Comparison of ENCODE assay signal across 22 mouse cellular contexts in the genomic region with DNA sequence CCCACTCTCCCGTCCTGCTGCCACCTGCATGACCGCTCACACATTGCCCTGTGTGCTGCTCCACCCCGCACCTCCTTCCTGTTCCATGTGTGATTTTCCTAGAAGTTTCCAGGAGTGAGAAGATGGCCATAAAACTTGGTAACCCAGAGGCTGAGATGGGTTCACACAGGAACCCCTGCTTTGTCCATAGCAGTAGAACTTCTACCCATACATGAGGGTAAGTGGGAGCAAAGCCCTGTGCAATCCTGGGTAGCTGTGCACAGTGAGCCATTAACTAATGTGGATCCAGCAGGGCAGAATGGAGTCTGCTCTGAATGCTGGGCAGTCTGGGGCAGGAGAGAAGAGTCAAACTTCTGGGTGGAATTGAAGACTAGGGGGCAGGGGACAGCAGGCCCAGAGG. TPM values are rescaled to one million over a fixed set of nuclear protein-coding genes. Genes with fewer than 3 reads are reported as not detected.
DNase-seq lines count a peak whose midpoint lies in the region; ATAC-seq lines count a peak whose summit lies in the region.
"Had no signal": no experiment of that assay in that cellular context is flagged by ENCODE, and none has a peak within 500 bp of the region (broad histone marks: within the 10 kb centered on the region; RNA-seq: fewer than 3 reads in every experiment).

No protein-coding gene starts in this region.

- no peak for DNase-seq in heart, adult 18-20 months
- no peak for DNase-seq in kidney, adult 18-20 months
- no peak for DNase-seq in midbrain, embryonic 11.5 days (ENCODE audit: low spot score, missing footprints)
- DNase-seq: adrenal gland, postnatal 25 days; B cell, adult 2 months; cerebellum, adult 11-12 months; cerebellum, postnatal 25 days; embryo, embryonic 11 days; heart, adult 2 months; heart, postnatal 10 days; lung, adult 18-20 months; lung, postnatal 14 days; right cerebral cortex, postnatal 25 days; thymus, adult 2 months had no signal

- ATAC-seq in heart, embryonic 12.5 days (ENCODE audit: insufficient number of reproducible peaks, low FRiP score): no peak
- ATAC-seq in kidney, embryonic 15.5 days (replicated peaks; ENCODE audit: low FRiP score): no peak
- no peak for ATAC-seq in midbrain, embryonic 12.5 days (ENCODE audit: low FRiP score, low read depth)
- no peak for ATAC-seq in midbrain, embryonic 11.5 days (ENCODE audit: low FRiP score)
- no peak for ATAC-seq in neural tube, embryonic 15.5 days (ENCODE audit: low FRiP score)
- ATAC-seq: intestine, postnatal 0 days had no signal

- H3K27me3 ChIP-seq in heart, embryonic 12.5 days (replicated peaks): no peaks in the 10 kb centered on the region
- H3K27me3 ChIP-seq in kidney, embryonic 15.5 days: no peaks in the 10 kb centered on the region; the same call in 1 of the 2 replicates
- no peaks in the 10 kb centered on the region for H3K27me3 ChIP-seq in midbrain, embryonic 12.5 days
- H3K27me3 ChIP-seq in midbrain, embryonic 11.5 days (ENCODE audit: control insufficient read depth, insufficient read depth, low read length): no peaks in the 10 kb centered on the region
- H3K27me3 ChIP-seq in neural tube, embryonic 15.5 days (replicated peaks): no peaks in the 10 kb centered on the region
- H3K27me3 ChIP-seq: megakaryocyte, embryonic 14.5 days had no signal

- no peaks in the 10 kb centered on the region for H3K9me3 ChIP-seq in heart, embryonic 12.5 days (replicated peaks)
- no peaks in the 10 kb centered on the region for H3K9me3 ChIP-seq in kidney, embryonic 15.5 days (replicated peaks)
- H3K9me3 ChIP-seq in midbrain, embryonic 12.5 days: no peaks in the 10 kb centered on the region
- no peaks in the 10 kb centered on the region for H3K9me3 ChIP-seq in midbrain, embryonic 11.5 days (ENCODE audit: control insufficient read depth, low read length)
- no peaks in the 10 kb centered on the region for H3K9me3 ChIP-seq in neural tube, embryonic 15.5 days (replicated peaks)
- H3K9me3 ChIP-seq: megakaryocyte, embryonic 14.5 days had no signal

- peaks cover 29% of the 10 kb centered on the region for H3K4me1 ChIP-seq in heart, embryonic 12.5 days (replicated peaks)
- H3K4me1 ChIP-seq in kidney, embryonic 15.5 days: peaks cover 22% of the 10 kb centered on the region
- H3K4me1 ChIP-seq in midbrain, embryonic 12.5 days: peaks cover 6% of the 10 kb centered on the region; the same call in 1 of the 2 replicates
- H3K4me1 ChIP-seq in midbrain, embryonic 11.5 days (ENCODE audit: control insufficient read depth, insufficient read depth, low read length): peaks cover 4% of the 10 kb centered on the region; the same call in 1 of the 2 replicates
- peaks cover 4% of the 10 kb centered on the region; the same call in 1 of the 2 replicates for H3K4me1 ChIP-seq in neural tube, embryonic 15.5 days

- no peak overlapping the region for H3K9ac ChIP-seq in heart, embryonic 12.5 days
- no peak overlapping the region for H3K9ac ChIP-seq in kidney, embryonic 15.5 days
- no peak overlapping the region for H3K9ac ChIP-seq in midbrain, embryonic 12.5 days (replicated peaks)
- no peak overlapping the region for H3K9ac ChIP-seq in midbrain, embryonic 11.5 days (ENCODE audit: low read length)
- no peak overlapping the region for H3K9ac ChIP-seq in neural tube, embryonic 15.5 days (replicated peaks)
- H3K9ac ChIP-seq: hindbrain, embryonic 14.5 days had no signal

- peak overlapping the region; percentile 20; the same call in 1 of the 2 replicates for H3K27ac ChIP-seq in heart, embryonic 12.5 days (ENCODE audit: poor library complexity, severe bottlenecking)
- peak overlapping the region; percentile 2; the same call in 1 of the 2 replicates for H3K27ac ChIP-seq in kidney, embryonic 15.5 days
- H3K27ac ChIP-seq in midbrain, embryonic 12.5 days (replicated peaks): 0 out of 2 replicates have a peak overlapping the region, but pooled peaks have one; percentile 4
- H3K27ac ChIP-seq in midbrain, embryonic 11.5 days (ENCODE audit: low read depth, low read length): no peak overlapping the region
- peak overlapping the region; percentile 60 for H3K27ac ChIP-seq in neural tube, embryonic 15.5 days (replicated peaks)
- H3K27ac ChIP-seq: heart, adult 2 months; hindbrain, embryonic 14.5 days had no signal

- H3K36me3 ChIP-seq in heart, embryonic 12.5 days: no peaks in the 10 kb centered on the region
- H3K36me3 ChIP-seq in kidney, embryonic 15.5 days: no peaks in the 10 kb centered on the region
- no peaks in the 10 kb centered on the region for H3K36me3 ChIP-seq in midbrain, embryonic 12.5 days
- no peaks in the 10 kb centered on the region for H3K36me3 ChIP-seq in midbrain, embryonic 11.5 days (ENCODE audit: control insufficient read depth, insufficient read depth, low read length)
- no peaks in the 10 kb centered on the region for H3K36me3 ChIP-seq in neural tube, embryonic 15.5 days

- no peak overlapping the region for H3K4me2 ChIP-seq in heart, embryonic 12.5 days
- no peak overlapping the region for H3K4me2 ChIP-seq in kidney, embryonic 15.5 days
- H3K4me2 ChIP-seq in midbrain, embryonic 12.5 days (replicated peaks): no peak overlapping the region
- H3K4me2 ChIP-seq in midbrain, embryonic 11.5 days: no peak overlapping the region
- H3K4me2 ChIP-seq in neural tube, embryonic 15.5 days: no peak overlapping the region
- H3K4me2 ChIP-seq: hindbrain, embryonic 14.5 days had no signal

- WGBS in heart, embryonic 12.5 days: 88% methylated on average over 3 of the region's 3 CpGs
- 69% methylated on average over 3 of the region's 3 CpGs for WGBS in kidney, embryonic 15.5 days
- WGBS in midbrain, embryonic 12.5 days: 90% methylated on average over 3 of the region's 3 CpGs
- 90% methylated on average over 3 of the region's 3 CpGs for WGBS in midbrain, embryonic 11.5 days
- WGBS in neural tube, embryonic 15.5 days: 87% methylated on average over 3 of the region's 3 CpGs

- H3K4me3 ChIP-seq in heart, embryonic 12.5 days: no peak overlapping the region
- no peak overlapping the region for H3K4me3 ChIP-seq in kidney, embryonic 15.5 days (replicated peaks)
- H3K4me3 ChIP-seq in midbrain, embryonic 12.5 days: no peak overlapping the region
- no peak overlapping the region for H3K4me3 ChIP-seq in midbrain, embryonic 11.5 days (ENCODE audit: low read depth, low read length)
- H3K4me3 ChIP-seq in neural tube, embryonic 15.5 days (replicated peaks): no peak overlapping the region
- H3K4me3 ChIP-seq: heart, adult 2 months; myocyte had no signal

RNA-seq across cellular contexts. Expression of a gene that starts 8.3 kb away (rescaled TPM):
- polyA plus RNA-seq in heart, embryonic 12.5 days (2016; fragmentation: Nextera tagmentation; extraction: Ambion mirVana): 1.1 and 2.1 TPM in 2 replicates
- 1 to 10 TPM; 1.7 to 4.9 TPM for total RNA-seq in heart, adult 18-20 months (2021)
- polyA plus RNA-seq in kidney, embryonic 15.5 days (2015; fragmentation: Nextera tagmentation; extraction: Ambion mirVana): 11.2 and 13.8 TPM in 2 replicates
- polyA plus RNA-seq in midbrain, embryonic 12.5 days (2016; fragmentation: Nextera tagmentation; extraction: Ambion mirVana): 8.8 and 11.6 TPM in 2 replicates
- 3.7 and 4.1 TPM in 2 replicates for polyA plus RNA-seq in midbrain, embryonic 11.5 days (2014; fragmentation: Nextera tagmentation; extraction: Ambion mirVana)
- 60.1 and 68.2 TPM in 2 replicates for polyA plus RNA-seq in neural tube, embryonic 15.5 days (2015; fragmentation: Nextera tagmentation; extraction: Ambion mirVana)

RNA-seq across cellular contexts. Expression of a gene that starts 32.2 kb away (rescaled TPM):
- polyA plus RNA-seq in heart, embryonic 12.5 days (2016; fragmentation: Nextera tagmentation; extraction: Ambion mirVana): 6.6 and 7.3 TPM in 2 replicates
- total RNA-seq in heart, adult 18-20 months (2021): 10 to 100 TPM; 70.9 to 89.8 TPM
- polyA plus RNA-seq in kidney, embryonic 15.5 days (2015; fragmentation: Nextera tagmentation; extraction: Ambion mirVana): 11.7 and 12.6 TPM in 2 replicates
- polyA plus RNA-seq in midbrain, embryonic 12.5 days (2016; fragmentation: Nextera tagmentation; extraction: Ambion mirVana): 5.3 and 5.5 TPM in 2 replicates
- polyA plus RNA-seq in midbrain, embryonic 11.5 days (2014; fragmentation: Nextera tagmentation; extraction: Ambion mirVana): 3.5 and 4.2 TPM in 2 replicates
- 16.9 and 18.5 TPM in 2 replicates for polyA plus RNA-seq in neural tube, embryonic 15.5 days (2015; fragmentation: Nextera tagmentation; extraction: Ambion mirVana)
